Mouse (Mus musculus): ENCODE measurements around the gene Uggt2.

The Uggt2 gene

DNA sequence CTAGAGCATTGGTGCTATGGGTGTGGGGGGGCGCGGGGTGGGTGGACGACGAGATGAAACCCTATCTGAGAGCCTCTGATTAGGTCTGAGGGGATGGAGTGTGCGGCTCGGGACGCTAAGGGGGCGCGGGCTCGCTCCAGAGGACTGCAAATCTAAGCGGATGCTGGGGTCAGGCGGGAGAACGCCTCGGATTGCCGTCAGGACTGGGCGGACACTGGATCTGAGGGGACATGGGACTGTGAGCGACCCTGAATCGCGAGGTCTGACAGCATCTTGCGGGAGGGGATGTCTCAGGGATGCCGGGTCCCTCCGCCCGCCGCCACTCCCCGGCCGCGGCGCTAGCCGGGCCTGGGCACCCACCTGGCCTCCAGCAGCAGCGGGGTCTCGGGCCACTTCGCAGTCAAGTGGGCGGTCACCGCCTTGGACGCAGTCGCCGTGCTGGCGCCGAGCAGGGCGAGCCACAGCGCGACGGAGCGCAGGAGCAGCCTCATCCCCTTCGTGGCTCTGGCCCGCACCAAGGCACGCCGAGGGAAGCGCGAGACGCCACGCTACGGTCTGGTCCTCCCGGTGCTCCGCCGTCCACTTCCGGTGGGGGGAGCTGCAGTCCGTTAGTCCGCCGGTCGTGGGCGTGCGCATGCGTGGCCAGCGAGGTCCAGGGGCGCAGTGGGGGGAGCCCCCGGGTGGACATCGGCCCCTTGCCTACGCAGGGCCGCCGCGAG is at the start of gene Uggt2:
TSS of gene Uggt2 (minus strand) at position 580 of the 719 bp plus-strand sequence.
- peak; percentile 91 to 96 for DNase-seq

DNA sequence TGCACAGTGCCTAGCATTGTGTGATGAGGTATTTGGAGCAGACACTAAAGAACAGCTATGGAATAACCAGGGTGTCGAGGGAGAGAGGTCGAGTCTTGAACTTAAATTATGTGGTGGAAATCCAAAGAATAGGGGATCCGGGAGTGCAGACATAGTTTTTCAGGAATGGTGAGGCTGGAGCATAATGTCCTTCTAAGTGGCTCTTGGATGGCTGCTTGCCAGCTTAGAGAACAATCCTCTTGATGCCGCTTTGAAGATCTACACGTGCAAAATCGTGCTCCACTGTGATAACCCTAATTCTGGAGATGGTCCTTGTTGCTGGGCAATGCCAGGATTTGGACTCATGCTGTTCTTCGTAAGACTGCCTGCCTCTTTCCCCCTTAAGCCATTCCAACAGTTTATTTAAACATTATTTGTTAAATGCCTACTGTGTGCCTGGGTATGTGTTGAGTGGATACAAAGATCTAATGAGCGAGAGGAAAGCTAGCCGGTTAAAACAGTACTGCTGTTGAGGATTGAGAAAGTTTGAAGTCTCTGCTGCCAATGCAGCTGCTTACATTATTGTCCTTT is 40.2 kb upstream of the Uggt2 start:
- peak; percentile 11 to 33 for DNase-seq

DNA sequence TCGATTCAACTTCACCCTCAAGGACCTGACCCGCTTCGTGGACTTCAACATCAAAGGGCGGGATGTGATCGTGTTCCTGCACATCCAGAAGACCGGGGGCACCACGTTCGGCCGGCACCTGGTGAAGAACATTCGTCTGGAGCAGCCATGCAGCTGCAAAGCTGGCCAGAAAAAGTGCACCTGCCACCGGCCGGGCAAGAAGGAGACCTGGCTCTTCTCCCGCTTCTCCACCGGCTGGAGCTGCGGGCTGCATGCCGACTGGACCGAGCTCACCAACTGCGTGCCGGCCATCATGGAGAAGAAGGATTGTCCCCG is 39.5 kb upstream of the Uggt2 start:
- peak; percentile 39 to 57 for DNase-seq

- peak in 1 of 2 experiments; percentile 33 for DNase-seq
These were observed 38.9 kb upstream of the Uggt2 start, which contains the start of gene Hs6st3 for GRCm38 (mm10) chr14:119137906-119138785. Gene Hs6st3, plus strand, starts transcription at chr14:119138341.

- peak; percentile 90 to 93 for DNase-seq
These were observed 38.3 kb upstream of the Uggt2 start for GRCm38 (mm10) chr14:119137512-119137905.

DNA sequence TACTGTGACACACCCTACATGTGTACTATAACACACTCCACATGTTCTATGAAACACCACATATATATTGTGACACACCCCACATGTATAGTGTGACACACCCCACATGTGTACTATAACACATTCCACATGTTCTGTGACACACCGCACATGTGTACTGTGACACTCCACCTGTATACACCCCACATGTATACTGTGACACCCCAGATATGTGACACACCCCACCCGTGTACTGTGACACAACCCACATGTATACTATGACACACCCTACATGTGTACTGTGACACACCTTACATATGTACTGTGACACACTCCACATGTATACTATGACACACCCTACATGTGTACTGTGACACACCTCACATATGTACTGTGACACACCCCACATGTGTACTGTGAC is 28.1 kb upstream of the Uggt2 start:
- DNase-seq = no peak

DNA sequence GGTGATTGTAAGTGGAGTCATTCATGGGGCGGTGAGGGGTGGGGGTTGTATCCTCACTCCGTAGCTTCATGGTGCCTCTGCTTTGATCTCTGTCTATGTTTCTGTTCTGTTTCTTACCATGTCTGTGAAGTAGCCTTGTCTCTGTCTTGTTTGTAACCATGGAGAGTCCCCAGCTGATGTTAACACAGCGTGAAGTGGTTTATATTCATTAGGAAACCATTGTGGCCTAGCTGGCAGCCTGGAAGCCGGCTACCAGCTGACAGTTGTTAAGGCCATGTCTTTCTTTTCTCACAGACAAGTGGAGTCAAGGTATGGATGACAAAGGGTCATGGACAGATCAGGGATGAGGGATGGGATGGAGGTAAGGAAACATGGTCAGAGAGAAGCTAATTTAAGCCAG is 26.6 kb upstream of the Uggt2 start:
- DNase-seq = no peak

DNA sequence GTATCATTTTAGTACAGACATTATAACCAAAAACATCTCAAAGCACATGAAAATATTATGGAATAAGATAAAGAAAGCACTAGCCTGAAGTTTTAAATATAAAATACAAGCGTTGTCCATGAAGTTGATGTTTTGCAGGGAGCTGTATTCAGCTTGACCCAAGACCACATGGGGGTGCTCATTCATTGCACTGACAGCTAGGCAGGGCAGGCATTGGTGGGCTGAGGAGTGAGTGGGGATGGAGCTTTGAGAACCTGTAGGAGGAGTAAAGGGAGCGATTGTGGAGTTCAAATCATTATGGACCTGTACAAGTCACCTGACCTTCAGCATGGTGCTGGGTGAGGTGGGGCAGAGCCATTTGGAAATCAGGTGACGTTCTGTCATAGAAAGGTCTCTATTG is 24.8 kb upstream of the Uggt2 start:
- DNase-seq = no peak

DNA sequence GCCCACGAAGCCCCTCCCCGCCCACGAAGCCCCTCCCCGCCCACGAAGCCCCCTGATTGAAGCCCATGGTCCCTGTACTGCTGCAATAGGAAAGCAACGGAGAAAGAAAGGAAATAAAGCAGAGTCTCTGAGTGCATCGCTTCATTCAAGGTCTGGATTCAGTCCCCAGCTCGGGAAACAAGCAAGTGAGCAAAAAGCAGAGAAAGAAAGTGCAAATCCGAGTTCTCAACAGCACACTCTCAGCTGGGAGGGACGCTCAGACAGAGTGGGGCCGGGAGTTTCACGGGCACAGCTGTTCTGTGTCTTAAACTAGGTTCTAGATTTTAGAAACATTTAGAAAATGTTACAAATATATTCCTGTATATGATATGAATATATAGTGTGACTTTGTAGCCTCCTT is 24.4 kb upstream of the Uggt2 start:
- no peak for DNase-seq

- DNase-seq = no peak
These were observed 13.3 kb upstream of the Uggt2 start for GRCm38 (mm10) chr14:119112558-119112957.

DNA sequence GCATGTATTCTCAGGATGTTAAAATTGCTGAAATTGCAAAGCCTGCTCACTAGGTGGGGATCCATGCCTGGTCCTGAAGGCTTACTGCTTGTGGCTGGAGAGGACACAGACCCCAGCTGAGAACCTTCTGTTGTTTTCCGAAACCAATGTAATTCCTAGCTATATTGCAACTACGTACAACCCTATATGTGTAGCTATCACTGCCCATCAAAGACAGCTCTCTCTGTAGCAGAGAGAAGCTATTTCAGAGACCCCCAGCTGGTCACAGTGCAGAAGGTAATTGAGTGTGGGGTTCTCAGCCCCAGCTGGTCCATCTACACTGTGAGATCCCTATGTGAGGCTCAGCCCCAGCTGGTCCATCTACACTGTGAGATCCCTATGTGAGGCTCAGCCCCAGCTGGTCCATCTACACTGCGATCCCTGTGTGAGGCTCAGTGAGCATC is 10.6 kb upstream of the Uggt2 start:
- peak; percentile 17 for DNase-seq

DNA sequence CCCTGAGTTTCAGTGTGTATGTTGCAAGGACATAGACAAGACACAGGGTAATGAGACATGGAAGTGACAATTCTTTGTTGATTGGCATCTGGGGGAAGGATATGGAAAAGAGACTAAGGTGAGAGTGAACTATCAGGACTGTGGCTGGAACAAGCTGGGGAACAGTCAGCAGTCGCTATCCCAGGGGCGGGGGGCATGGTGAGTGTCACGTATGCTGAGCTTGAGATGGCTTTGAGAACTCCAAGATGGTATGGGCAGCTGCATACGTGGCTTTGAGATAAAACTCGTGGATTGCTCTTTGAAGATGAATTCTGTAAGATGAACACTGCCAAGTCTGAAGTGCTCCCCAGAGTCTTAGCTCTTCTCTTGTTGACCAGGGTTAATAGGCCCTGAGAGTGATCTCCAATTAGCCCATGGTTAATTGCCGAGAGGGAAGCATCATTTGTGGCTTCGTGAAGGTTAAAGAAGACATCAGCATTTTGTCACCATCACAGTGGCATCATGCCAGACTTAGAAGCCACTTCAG is 9.6 kb upstream of the Uggt2 start:
- DNase-seq = no peak

- peak; percentile 38 to 43 for DNase-seq
These were observed 8.4 kb upstream of the Uggt2 start for GRCm38 (mm10) chr14:119107591-119107990.

- no peak for DNase-seq
These were observed 301 bp upstream of the Uggt2 start for GRCm38 (mm10) chr14:119099570-119099891.

GRCm38 (mm10) chr14:119061811-119062210 is 37.4 kb downstream of the Uggt2 start:
- no peak for DNase-seq

DNA sequence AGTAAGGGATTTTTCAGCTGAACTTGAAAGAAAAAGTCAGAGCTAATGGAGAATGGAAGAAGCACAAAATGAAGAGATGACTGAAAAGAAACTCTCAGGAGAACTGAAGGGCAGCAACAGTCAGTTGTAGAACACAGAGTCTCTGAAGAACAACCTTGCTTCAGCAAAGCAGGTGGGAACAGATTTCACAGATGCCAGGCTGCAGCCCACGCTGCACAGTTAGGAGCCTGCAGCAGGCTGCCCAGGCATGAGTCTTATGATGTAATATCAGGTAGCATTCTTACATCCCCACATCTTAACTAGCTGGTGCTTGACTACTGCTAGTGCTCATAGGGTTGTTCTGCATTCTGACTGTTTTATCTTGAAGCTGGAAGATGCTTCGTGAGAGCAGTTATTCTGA is 38.5 kb downstream of the Uggt2 start:
- DNase-seq = no peak

DNA sequence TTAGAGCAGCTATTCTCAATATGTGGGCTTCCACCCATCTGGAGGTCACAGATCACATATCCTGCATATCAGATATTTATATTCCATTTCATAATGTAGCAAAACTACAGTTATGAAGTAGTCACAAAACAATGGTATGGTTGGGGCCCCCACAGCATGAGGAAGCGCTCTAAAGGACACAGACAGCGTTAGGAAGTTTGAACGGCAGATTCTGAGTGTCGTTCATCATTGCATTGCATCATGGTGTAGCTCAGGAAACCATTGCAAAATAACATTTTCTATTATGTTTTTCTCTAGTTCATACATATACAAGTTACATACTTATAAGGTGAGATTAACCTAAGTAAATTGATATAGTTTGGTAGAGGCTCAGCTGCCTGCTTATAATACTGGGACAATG is 42.2 kb downstream of the Uggt2 start:
- DNase-seq = no peak

DNA sequence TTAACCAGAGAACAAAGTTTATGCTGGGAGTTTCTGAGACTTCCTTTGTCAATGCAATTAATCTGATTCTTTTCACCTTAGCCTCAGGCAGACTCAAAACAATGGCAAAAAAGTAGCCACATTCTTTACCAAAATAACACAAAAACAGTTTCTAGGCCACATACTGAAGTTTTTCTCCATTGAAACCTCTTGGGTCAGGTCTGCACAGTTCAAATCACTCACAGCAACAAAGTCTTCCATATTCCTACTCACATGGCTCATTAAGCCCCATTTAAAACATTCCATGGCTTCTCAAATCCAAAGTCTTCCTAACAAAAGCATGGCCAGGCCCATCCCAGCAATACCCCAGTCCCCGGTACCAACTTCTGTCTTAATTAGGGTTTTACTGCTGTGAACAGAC is 46.3 kb downstream of the Uggt2 start:
- no peak for DNase-seq

GRCm38 (mm10) chr14:119052361-119052760 is 46.9 kb downstream of the Uggt2 start:
- no peak for DNase-seq

DNA sequence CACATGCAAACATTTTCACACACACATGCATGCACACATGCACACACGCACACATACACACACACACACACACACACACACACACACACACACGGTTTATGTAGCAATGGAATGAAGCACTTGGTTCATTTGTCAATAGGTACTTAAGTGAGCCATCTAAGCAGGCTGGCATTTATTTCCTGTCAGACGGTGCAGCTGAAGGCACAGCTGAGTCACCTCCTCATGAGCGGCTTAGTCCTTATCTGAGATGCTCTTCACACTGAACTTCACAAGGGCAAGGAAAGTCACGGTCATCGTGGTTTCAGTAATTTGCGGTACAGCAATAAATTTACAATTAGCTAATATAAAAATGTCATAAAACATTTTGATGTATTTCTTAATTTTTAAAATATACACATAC is 55.5 kb downstream of the Uggt2 start:
- no peak for DNase-seq

DNA sequence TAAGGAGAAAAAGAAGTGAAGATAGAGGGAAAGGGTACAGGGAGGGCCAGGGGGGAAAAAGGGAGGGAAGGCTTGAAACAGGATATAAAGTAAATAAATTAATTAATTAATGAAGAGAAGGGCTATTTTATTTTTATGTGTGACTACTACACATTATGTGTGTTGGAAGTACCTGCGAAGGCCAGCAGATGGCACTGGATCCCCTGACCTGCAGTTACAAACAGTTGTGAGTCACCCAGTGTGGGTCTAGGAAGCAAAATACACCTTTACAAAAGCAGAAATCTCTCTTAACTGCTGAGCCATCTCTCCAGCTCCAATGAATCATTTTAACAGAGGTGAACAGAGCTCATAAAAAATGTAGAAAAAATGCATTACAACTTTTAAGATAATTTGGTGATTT is 59.0 kb downstream of the Uggt2 start:
- DNase-seq = peak; percentile 37 to 48

- DNase-seq = no peak
These were observed 61.5 kb downstream of the Uggt2 start for GRCm38 (mm10) chr14:119037755-119038154.

DNA sequence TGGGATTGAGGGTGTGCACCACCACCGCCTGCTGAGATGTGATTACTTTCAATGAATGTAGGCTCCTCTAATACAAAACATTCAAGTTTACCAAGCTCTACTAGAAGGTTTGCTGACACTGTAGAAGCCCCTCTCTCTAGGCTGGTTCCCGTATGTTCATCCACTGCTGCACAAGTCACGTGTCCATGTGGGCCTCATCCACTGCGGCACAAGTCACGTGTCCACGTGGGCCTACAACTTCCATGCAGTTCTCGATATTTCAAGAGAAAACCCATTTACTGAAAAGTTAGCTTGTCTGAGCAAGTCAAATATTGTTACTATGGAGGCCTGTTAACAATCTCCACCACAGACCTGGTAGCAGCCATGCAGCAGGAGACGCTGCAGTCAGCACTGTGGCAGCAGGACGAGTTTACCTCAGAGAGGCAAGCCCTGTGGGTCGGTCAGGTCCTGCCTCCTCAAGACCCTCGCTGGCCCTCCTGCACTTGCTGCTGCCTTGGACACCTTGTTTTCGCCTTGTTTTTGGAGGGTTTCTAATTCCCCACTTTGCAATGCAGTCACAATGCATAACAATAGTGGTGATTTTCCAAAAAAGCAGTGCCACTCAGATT is 62.0 kb downstream of the Uggt2 start:
- DNase-seq = no peak
